8 mouse cellular contexts compared by ENCODE assay signal in genomic region chr1:170901536-170902238, GRCm38 (mm10). TPM values are rescaled to one million over a fixed set of nuclear protein-coding genes. Genes with fewer than 3 reads are reported as not detected.
A peak's percentile ranks its signal among the peaks of the same experiment; 100 is the strongest.
DNase-seq lines count a peak whose midpoint lies in the region.

No protein-coding gene starts in this region.

- no peaks in the 10 kb centered on the region for H3K79me2 ChIP-seq in macrophage (ENCODE audit: inconsistent target)

- peak; percentile 84 to 96 for DNase-seq in adrenal gland, adult (ENCODE audit: inconsistent age in 2 of 2, low spot score in 1 of 2)
- DNase-seq in embryo, embryonic 10 days (ENCODE audit: low spot score): peak; percentile 94
- peak; percentile 85 for DNase-seq in gastrocnemius, postnatal 10 days
- peak; percentile 91 for DNase-seq in hindlimb bud, embryonic 11.5 days (ENCODE audit: extremely low spot score, low read depth, low spot score)
- DNase-seq in left cerebral cortex, adult 18-20 months (ENCODE audit: low spot score in 2 of 2): peak; percentile 88 to 89
- DNase-seq in right cerebral cortex, adult 18-20 months: peak; percentile 83
- DNase-seq in urinary bladder, postnatal 10 days (ENCODE audit: low spot score): peak; percentile 43

- H3K36me3 ChIP-seq in macrophage (ENCODE audit: inconsistent target): no peaks in the 10 kb centered on the region

- WGBS in macrophage (ENCODE audit: missing documents): 39% methylated on average over 9 of the region's 10 CpGs

- peak overlapping the region; percentile 66 for H3K27ac ChIP-seq in macrophage

- no peak overlapping the region for H3K4me3 ChIP-seq in macrophage (ENCODE audit: inconsistent target)

RNA-seq across cellular contexts. Expression of gene Fcrlb, which starts 11.1 kb away (rescaled TPM):
- total RNA-seq in gastrocnemius, postnatal 10 days (2021): not detected
- total RNA-seq in left cerebral cortex, adult 18-20 months (2021): under 1 TPM; 0.45 to 0.77 TPM
- 1 to 10 TPM in 2 of 26 experiments, under 1 TPM in 1, not detected in 23; 0.49 to 6.0 (median 1.0) TPM for total RNA-seq in macrophage (2018; cell fraction: chromatin; rRNA removed)
- under 1 TPM in 19 of 26 experiments, not detected in 7; 0.11 to 0.67 (median 0.24) TPM for total RNA-seq in macrophage (2018; cell fraction: cytosol; rRNA removed)
- 1 to 10 TPM in 5 of 26 experiments, under 1 TPM in 7, not detected in 14; 0.43 to 5.2 (median 0.76) TPM for total RNA-seq in macrophage (2018; cell fraction: nucleus; rRNA removed)
- polyA plus RNA-seq in macrophage (2018): 0.47 to 0.68 TPM in 2 of 3 replicates, not detected in the other

RNA-seq across cellular contexts. Expression of gene Dusp12, which starts 16.3 kb away (rescaled TPM):
- total RNA-seq in gastrocnemius, postnatal 10 days (2021): 1 to 10 TPM; 7.5 to 9.7 TPM
- 10 to 100 TPM; 15.1 to 16.7 TPM for total RNA-seq in left cerebral cortex, adult 18-20 months (2021)
- 10 to 100 TPM in 17 of 26 experiments, 1 to 10 TPM in 9; 3.0 to 37.0 (median 17.2) TPM for total RNA-seq in macrophage (2018; cell fraction: chromatin; rRNA removed)
- 10 to 100 TPM in 17 of 26 experiments, 1 to 10 TPM in 9; 6.9 to 18.6 (median 12.3) TPM for total RNA-seq in macrophage (2018; cell fraction: cytosol; rRNA removed)
- 10 to 100 TPM in 12 of 26 experiments, 1 to 10 TPM in 14; 3.2 to 29.1 (median 9.8) TPM for total RNA-seq in macrophage (2018; cell fraction: nucleus; rRNA removed)
- polyA plus RNA-seq in macrophage (2018): 9.6 to 14.7 TPM (median 12.1 TPM) in 3 replicates

RNA-seq across cellular contexts. Expression of gene Gm26620, which starts 16.8 kb away (rescaled TPM):
- under 1 TPM; 0.45 to 0.80 TPM for total RNA-seq in gastrocnemius, postnatal 10 days (2021)
- total RNA-seq in left cerebral cortex, adult 18-20 months (2021): under 1 TPM; 0.45 to 0.79 TPM
- total RNA-seq in macrophage (2018; cell fraction: chromatin; rRNA removed): 1 to 10 TPM in 9 of 26 experiments, not detected in 17; 1.3 to 2.3 (median 1.5) TPM
- total RNA-seq in macrophage (2018; cell fraction: cytosol; rRNA removed): 1 to 10 TPM in 2 of 26 experiments, under 1 TPM in 24; 0.21 to 1.2 (median 0.51) TPM
- 1 to 10 TPM in 7 of 26 experiments, under 1 TPM in 7, not detected in 12; 0.59 to 2.0 (median 1.1) TPM for total RNA-seq in macrophage (2018; cell fraction: nucleus; rRNA removed)
- polyA plus RNA-seq in macrophage (2018): 0.43 to 0.62 TPM (median 0.55 TPM) in 3 replicates

RNA-seq across cellular contexts. Expression of gene Fcrla, which starts 25.7 kb away (rescaled TPM):
- 1 to 10 TPM in 1 of 2 experiments, under 1 TPM in 1; 0.28 to 1.8 TPM for total RNA-seq in gastrocnemius, postnatal 10 days (2021)
- not detected for total RNA-seq in left cerebral cortex, adult 18-20 months (2021)
- 1 to 10 TPM in 5 of 26 experiments, under 1 TPM in 4, not detected in 17; 0.58 to 2.7 (median 1.1) TPM for total RNA-seq in macrophage (2018; cell fraction: chromatin; rRNA removed)
- 1 to 10 TPM in 2 of 26 experiments, under 1 TPM in 17, not detected in 7; 0.11 to 1.1 (median 0.52) TPM for total RNA-seq in macrophage (2018; cell fraction: cytosol; rRNA removed)
- total RNA-seq in macrophage (2018; cell fraction: nucleus; rRNA removed): 1 to 10 TPM in 6 of 26 experiments, under 1 TPM in 7, not detected in 13; 0.46 to 4.4 (median 1.00) TPM
- 0.26 to 0.79 TPM (median 0.56 TPM) in 3 replicates for polyA plus RNA-seq in macrophage (2018)

RNA-seq across cellular contexts. Expression of gene Atf6, which starts 34.1 kb away (rescaled TPM):
- total RNA-seq in gastrocnemius, postnatal 10 days (2021): 10 to 100 TPM; 17.2 to 17.5 TPM
- total RNA-seq in left cerebral cortex, adult 18-20 months (2021): 10 to 100 TPM; 47.1 to 50.7 TPM
- 100 to 1,000 TPM in 7 of 26 experiments, 10 to 100 TPM in 19; 32.2 to 113 (median 88.3) TPM for total RNA-seq in macrophage (2018; cell fraction: chromatin; rRNA removed)
- 10 to 100 TPM; 39.2 to 72.1 (median 54.7) TPM for total RNA-seq in macrophage (2018; cell fraction: cytosol; rRNA removed)
- 100 to 1,000 TPM in 6 of 26 experiments, 10 to 100 TPM in 20; 48.1 to 130 (median 83.2) TPM for total RNA-seq in macrophage (2018; cell fraction: nucleus; rRNA removed)
- 41.4 to 56.5 TPM (median 54.4 TPM) in 3 replicates for polyA plus RNA-seq in macrophage (2018)

Comparison
In these comparisons a context has a peak if more than half of its experiments do, and no peak if none do; other contexts are left out.
1. DNase-seq: peak in every context shown above with its lines; median percentile 94 in embryo, embryonic 10 days; 91 in hindlimb bud, embryonic 11.5 days; 90 in adrenal gland, adult; 88 in left cerebral cortex, adult 18-20 months; 85 in gastrocnemius, postnatal 10 days; 83 in right cerebral cortex, adult 18-20 months; 43 in urinary bladder, postnatal 10 days.